Mouse (Mus musculus): ENCODE results near the gene Nova2. TPM values are rescaled to one million over a fixed set of nuclear protein-coding genes. Genes with fewer than 3 reads are reported as not detected.

Nova2 gene
- polyA plus RNA-seq, 1 experiment from 2014 or later: 17.3 TPM

GRCm38 (mm10) chr7:18962171-18962792, 36.6 kb downstream of the Nova2 start:
- ATAC-seq: no peak
- no peaks in the 10 kb centered on the region for H3K36me3 ChIP-seq (ENCODE audit: control insufficient read depth, insufficient read depth)
- 2% methylated on average over 17 of the region's 17 CpGs for WGBS
- H3K9ac ChIP-seq (replicated peaks; ENCODE audit: low read depth, low read length): no peak overlapping the region; the same call in 1 of the 2 replicates
- H3K27me3 ChIP-seq (replicated peaks; ENCODE audit: control insufficient read depth, insufficient read depth, low read length): no peaks in the 10 kb centered on the region
- peaks cover 34% of the 10 kb centered on the region for H3K4me1 ChIP-seq (replicated peaks; ENCODE audit: control insufficient read depth, insufficient read depth, low read length)
- no peaks in the 10 kb centered on the region for H3K9me3 ChIP-seq (ENCODE audit: control insufficient read depth, low read length)
- no peak overlapping the region for H3K27ac ChIP-seq (ENCODE audit: low read length)
- peak overlapping the region; percentile 34 for H3K4me2 ChIP-seq (ENCODE audit: low read length)
- H3K4me3 ChIP-seq (replicated peaks; ENCODE audit: low read length): peak overlapping the region; percentile 21

- Histone ChIP-seq H3K9ac (replicated peaks; ENCODE audit: low read depth, low read length) (peak overlapping the region; percentile 0; the same call in 1 of the 2 replicates), H3K27ac (ENCODE audit: low read length) (no peak overlapping the region), H3K27me3 (replicated peaks; ENCODE audit: control insufficient read depth, insufficient read depth, low read length) (no peaks in the 10 kb centered on the region), H3K9me3 (ENCODE audit: control insufficient read depth, low read length) (no peaks in the 10 kb centered on the region), H3K4me3 (replicated peaks; ENCODE audit: low read length) (peak overlapping the region; percentile 21), H3K4me2 (ENCODE audit: low read length) (peak overlapping the region; percentile 34), H3K36me3 (ENCODE audit: control insufficient read depth, insufficient read depth) (no peaks in the 10 kb centered on the region), H3K4me1 (replicated peaks; ENCODE audit: control insufficient read depth, insufficient read depth, low read length) (peaks cover 29% of the 10 kb centered on the region)
- ATAC-seq: no peak
- WGBS: 5% methylated on average over 20 of the region's 20 CpGs
Measured at GRCm38 (mm10) chr7:18962795-18963194, 37.1 kb downstream of the Nova2 start.

- WGBS: 4% methylated on average over 19 of the region's 19 CpGs
Measured at GRCm38 (mm10) chr7:18963294-18963843, 37.7 kb downstream of the Nova2 start.

GRCm38 (mm10) chr7:18965312-18965711, 39.6 kb downstream of the Nova2 start:
- Histone ChIP-seq H3K36me3 (ENCODE audit: control insufficient read depth, insufficient read depth) (no peaks in the 10 kb centered on the region), H3K4me2 (ENCODE audit: low read length) (no peak overlapping the region), H3K27ac (ENCODE audit: low read length) (no peak overlapping the region), H3K9ac (replicated peaks; ENCODE audit: low read depth, low read length) (no peak overlapping the region), H3K9me3 (ENCODE audit: control insufficient read depth, low read length) (no peaks in the 10 kb centered on the region), H3K4me3 (replicated peaks; ENCODE audit: low read length) (no peak overlapping the region), H3K4me1 (replicated peaks; ENCODE audit: control insufficient read depth, insufficient read depth, low read length) (peaks cover 20% of the 10 kb centered on the region), H3K27me3 (replicated peaks; ENCODE audit: control insufficient read depth, insufficient read depth, low read length) (no peaks in the 10 kb centered on the region)
- WGBS: 81% methylated on average over 5 of the region's 5 CpGs
- ATAC-seq: no peak

More at GRCm38 (mm10) chr7:18963294-18963843, 37.7 kb downstream of the Nova2 start:
- ATAC-seq: no peak
- Histone ChIP-seq H3K27me3 (replicated peaks; ENCODE audit: control insufficient read depth, insufficient read depth, low read length) (no peaks in the 10 kb centered on the region), H3K9ac (replicated peaks; ENCODE audit: low read depth, low read length) (no peak overlapping the region; the same call in 1 of the 2 replicates), H3K4me2 (ENCODE audit: low read length) (peak overlapping the region; percentile 34; the same call in 1 of the 2 replicates), H3K27ac (ENCODE audit: low read length) (no peak overlapping the region), H3K4me1 (replicated peaks; ENCODE audit: control insufficient read depth, insufficient read depth, low read length) (peaks cover 23% of the 10 kb centered on the region), H3K4me3 (replicated peaks; ENCODE audit: low read length) (no peak overlapping the region), H3K9me3 (ENCODE audit: control insufficient read depth, low read length) (no peaks in the 10 kb centered on the region), H3K36me3 (ENCODE audit: control insufficient read depth, insufficient read depth) (no peaks in the 10 kb centered on the region)

- Histone ChIP-seq H3K27ac (ENCODE audit: low read length) (no peak overlapping the region), H3K9me3 (ENCODE audit: control insufficient read depth, low read length) (no peaks in the 10 kb centered on the region), H3K27me3 (replicated peaks; ENCODE audit: control insufficient read depth, insufficient read depth, low read length) (no peaks in the 10 kb centered on the region), H3K4me1 (replicated peaks; ENCODE audit: control insufficient read depth, insufficient read depth, low read length) (peaks cover 9% of the 10 kb centered on the region), H3K36me3 (ENCODE audit: control insufficient read depth, insufficient read depth) (no peaks in the 10 kb centered on the region), H3K9ac (replicated peaks; ENCODE audit: low read depth, low read length) (no peak overlapping the region), H3K4me2 (ENCODE audit: low read length) (no peak overlapping the region), H3K4me3 (replicated peaks; ENCODE audit: low read length) (no peak overlapping the region)
- 12% methylated on average over 8 of the region's 8 CpGs for WGBS
- ATAC-seq: peak; percentile 45
Measured at GRCm38 (mm10) chr7:18967603-18968002, 41.9 kb downstream of the Nova2 start.

- Histone ChIP-seq H3K4me2 (ENCODE audit: low read length) (no peak overlapping the region), H3K4me3 (replicated peaks; ENCODE audit: low read length) (no peak overlapping the region), H3K27ac (ENCODE audit: low read length) (no peak overlapping the region), H3K4me1 (replicated peaks; ENCODE audit: control insufficient read depth, insufficient read depth, low read length) (no peaks in the 10 kb centered on the region), H3K9me3 (ENCODE audit: control insufficient read depth, low read length) (no peaks in the 10 kb centered on the region), H3K9ac (replicated peaks; ENCODE audit: low read depth, low read length) (no peak overlapping the region), H3K27me3 (replicated peaks; ENCODE audit: control insufficient read depth, insufficient read depth, low read length) (no peaks in the 10 kb centered on the region), H3K36me3 (ENCODE audit: control insufficient read depth, insufficient read depth) (no peaks in the 10 kb centered on the region)
- ATAC-seq: no peak
- 86% methylated on average over 3 of the region's 3 CpGs for WGBS
Measured at GRCm38 (mm10) chr7:18970956-18971355, 45.3 kb downstream of the Nova2 start.

- Histone ChIP-seq H3K9me3 (ENCODE audit: control insufficient read depth, low read length) (no peaks in the 10 kb centered on the region), H3K27ac (ENCODE audit: low read length) (no peak overlapping the region), H3K4me3 (replicated peaks; ENCODE audit: low read length) (no peak overlapping the region), H3K4me2 (ENCODE audit: low read length) (no peak overlapping the region), H3K9ac (replicated peaks; ENCODE audit: low read depth, low read length) (no peak overlapping the region), H3K27me3 (replicated peaks; ENCODE audit: control insufficient read depth, insufficient read depth, low read length) (no peaks in the 10 kb centered on the region), H3K36me3 (ENCODE audit: control insufficient read depth, insufficient read depth) (no peaks in the 10 kb centered on the region), H3K4me1 (replicated peaks; ENCODE audit: control insufficient read depth, insufficient read depth, low read length) (peaks cover 6% of the 10 kb centered on the region; the same call in 1 of the 2 replicates)
- 71% methylated on average over 9 of the region's 9 CpGs for WGBS
- peak; percentile 65 for ATAC-seq
Measured at GRCm38 (mm10) chr7:18978381-18978780, 52.7 kb downstream of the Nova2 start.

- Histone ChIP-seq H3K9ac (replicated peaks; ENCODE audit: low read depth, low read length) (no peak overlapping the region), H3K27ac (ENCODE audit: low read length) (no peak overlapping the region), H3K4me1 (replicated peaks; ENCODE audit: control insufficient read depth, insufficient read depth, low read length) (peaks cover 6% of the 10 kb centered on the region), H3K27me3 (replicated peaks; ENCODE audit: control insufficient read depth, insufficient read depth, low read length) (no peaks in the 10 kb centered on the region), H3K4me2 (ENCODE audit: low read length) (no peak overlapping the region), H3K4me3 (replicated peaks; ENCODE audit: low read length) (no peak overlapping the region), H3K36me3 (ENCODE audit: control insufficient read depth, insufficient read depth) (no peaks in the 10 kb centered on the region), H3K9me3 (ENCODE audit: control insufficient read depth, low read length) (no peaks in the 10 kb centered on the region)
- WGBS: 89% methylated on average over 2 of the region's 2 CpGs
- no peak for ATAC-seq
Measured at GRCm38 (mm10) chr7:18986503-18986902, 60.8 kb downstream of the Nova2 start.

GRCm38 (mm10) chr7:18987100-18987499, 61.4 kb downstream of the Nova2 start, which contains the start of gene Nanos2:
TSS of gene Nanos2 (plus strand) at chr7:18987400.
- Histone ChIP-seq H3K27ac (ENCODE audit: low read length) (no peak within 1 kb of the TSS), H3K4me1 (replicated peaks; ENCODE audit: control insufficient read depth, insufficient read depth, low read length) (peaks cover 12% of the 10 kb centered on the region), H3K27me3 (replicated peaks; ENCODE audit: control insufficient read depth, insufficient read depth, low read length) (no peaks in the 10 kb centered on the region), H3K9me3 (ENCODE audit: control insufficient read depth, low read length) (no peaks in the 10 kb centered on the region), H3K4me2 (ENCODE audit: low read length) (no peak within 1 kb of the TSS), H3K9ac (replicated peaks; ENCODE audit: low read depth, low read length) (no peak within 1 kb of the TSS), H3K36me3 (ENCODE audit: control insufficient read depth, insufficient read depth) (no peaks in the 10 kb centered on the region), H3K4me3 (replicated peaks; ENCODE audit: low read length) (no peak within 1 kb of the TSS)
- ATAC-seq: no peak
- 60% methylated on average over 2 of the region's 2 CpGs for WGBS
